Mouse (Mus musculus): ENCODE results near the gene Themis3. TPM values are rescaled to one million over a fixed set of nuclear protein-coding genes. Genes with fewer than 3 reads are reported as not detected.

The Themis3 gene
- polyA plus RNA-seq, 1 experiment from 2014 or later: 0.49 TPM

- no peaks in the 10 kb centered on the region for H3K4me1 ChIP-seq
- no peaks in the 10 kb centered on the region for H3K9me3 ChIP-seq
- H3K4me3 ChIP-seq (replicated peaks): no peak overlapping the region
- no peak overlapping the region for H3K9ac ChIP-seq
- H3K27me3 ChIP-seq (replicated peaks): no peaks in the 10 kb centered on the region
- no peak overlapping the region for H3K4me2 ChIP-seq
- no peak for ATAC-seq (ENCODE audit: insufficient read depth, low FRiP score, low read depth)
- no peaks in the 10 kb centered on the region for H3K36me3 ChIP-seq
- 88% methylated on average over 10 of the region's 10 CpGs for WGBS
- no peak overlapping the region for H3K27ac ChIP-seq
Observed at GRCm38 (mm10) chr17:66586741-66587140, 7.7 kb downstream of the Themis3 start.

DNA sequence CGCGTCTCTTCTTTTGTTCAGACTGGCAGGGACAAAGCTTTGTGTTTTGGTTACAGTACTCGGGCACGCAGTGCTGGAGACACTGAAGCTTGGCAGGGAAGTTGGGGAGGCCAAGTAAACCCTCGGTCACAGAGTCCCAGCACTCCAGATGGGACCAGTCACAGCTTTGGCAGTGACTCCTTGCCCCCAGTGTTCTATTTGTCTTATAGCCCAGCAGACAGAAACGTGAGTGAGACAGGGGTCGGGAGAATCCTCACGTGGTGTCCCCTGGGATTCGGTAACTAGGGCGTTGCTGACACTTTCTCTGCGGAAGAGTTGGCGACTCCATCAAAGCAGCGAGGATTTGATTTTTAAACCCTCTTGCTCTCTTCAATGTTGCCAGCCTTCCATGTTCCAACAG lies 8.3 kb downstream of the Themis3 start:
- 63% methylated on average over 13 of the region's 13 CpGs for WGBS
- Histone ChIP-seq H3K27ac (no peak overlapping the region), H3K9ac (no peak overlapping the region), H3K4me1 (no peaks in the 10 kb centered on the region), H3K36me3 (no peaks in the 10 kb centered on the region), H3K4me2 (no peak overlapping the region), H3K4me3 (replicated peaks) (no peak overlapping the region), H3K9me3 (no peaks in the 10 kb centered on the region), H3K27me3 (replicated peaks) (no peaks in the 10 kb centered on the region)
- no peak for ATAC-seq (ENCODE audit: insufficient read depth, low FRiP score, low read depth)

GRCm38 (mm10) chr17:66580990-66581389 lies 13.4 kb downstream of the Themis3 start:
- H3K4me1 ChIP-seq: no peaks in the 10 kb centered on the region
- no peaks in the 10 kb centered on the region for H3K9me3 ChIP-seq
- H3K9ac ChIP-seq: no peak overlapping the region
- WGBS: 80% methylated on average over 5 of the region's 5 CpGs
- H3K36me3 ChIP-seq: no peaks in the 10 kb centered on the region
- no peak overlapping the region for H3K4me3 ChIP-seq (replicated peaks)
- no peak overlapping the region for H3K4me2 ChIP-seq
- no peaks in the 10 kb centered on the region for H3K27me3 ChIP-seq (replicated peaks)
- no peak overlapping the region for H3K27ac ChIP-seq
- no peak for ATAC-seq (ENCODE audit: insufficient read depth, low FRiP score, low read depth)

GRCm38 (mm10) chr17:66578007-66578406 lies 16.4 kb downstream of the Themis3 start:
- no peak overlapping the region for H3K4me3 ChIP-seq (replicated peaks)
- WGBS: 15% methylated on average over 6 of the region's 6 CpGs
- no peaks in the 10 kb centered on the region for H3K27me3 ChIP-seq (replicated peaks)
- H3K9ac ChIP-seq: no peak overlapping the region
- no peak overlapping the region for H3K27ac ChIP-seq
- ATAC-seq (ENCODE audit: insufficient read depth, low FRiP score, low read depth): no peak
- H3K4me1 ChIP-seq: no peaks in the 10 kb centered on the region
- no peak overlapping the region for H3K4me2 ChIP-seq
- H3K36me3 ChIP-seq: no peaks in the 10 kb centered on the region
- no peaks in the 10 kb centered on the region for H3K9me3 ChIP-seq

- Histone ChIP-seq H3K36me3 (no peaks in the 10 kb centered on the region), H3K27ac (no peak overlapping the region), H3K9ac (no peak overlapping the region), H3K4me2 (no peak overlapping the region), H3K4me1 (no peaks in the 10 kb centered on the region), H3K9me3 (no peaks in the 10 kb centered on the region), H3K27me3 (replicated peaks) (no peaks in the 10 kb centered on the region), H3K4me3 (replicated peaks) (no peak overlapping the region)
- 72% methylated on average over 6 of the region's 6 CpGs for WGBS
- ATAC-seq (ENCODE audit: insufficient read depth, low FRiP score, low read depth): no peak
Observed at GRCm38 (mm10) chr17:66577507-66577906, 16.9 kb downstream of the Themis3 start.

DNA sequence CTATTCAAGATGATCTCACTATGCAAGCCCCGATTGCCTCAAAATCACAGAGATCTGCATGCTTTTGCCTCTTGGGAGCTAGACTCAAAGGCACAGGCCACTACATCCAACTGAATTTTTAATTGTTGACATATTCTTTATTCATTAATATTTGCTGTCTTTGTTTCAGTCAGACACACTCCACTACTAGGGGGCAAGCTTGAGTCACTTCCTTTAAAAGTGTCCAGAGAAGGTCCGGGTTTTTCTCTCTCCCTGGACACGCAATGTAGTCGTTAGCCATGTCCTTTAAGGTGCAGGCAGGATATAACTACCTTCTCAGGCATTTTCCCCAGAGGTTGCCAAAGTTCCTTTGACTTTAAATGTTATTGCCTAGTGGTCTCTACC lies 21.8 kb downstream of the Themis3 start:
- H3K27ac ChIP-seq: no peak overlapping the region
- H3K27me3 ChIP-seq (replicated peaks): no peaks in the 10 kb centered on the region
- ATAC-seq (ENCODE audit: insufficient read depth, low FRiP score, low read depth): no peak
- H3K9me3 ChIP-seq: no peaks in the 10 kb centered on the region
- no peak overlapping the region for H3K4me3 ChIP-seq (replicated peaks)
- no peak overlapping the region for H3K9ac ChIP-seq
- no peaks in the 10 kb centered on the region for H3K4me1 ChIP-seq
- 73% methylated on average over 4 of the region's 4 CpGs for WGBS
- H3K4me2 ChIP-seq: no peak overlapping the region
- no peaks in the 10 kb centered on the region for H3K36me3 ChIP-seq

DNA sequence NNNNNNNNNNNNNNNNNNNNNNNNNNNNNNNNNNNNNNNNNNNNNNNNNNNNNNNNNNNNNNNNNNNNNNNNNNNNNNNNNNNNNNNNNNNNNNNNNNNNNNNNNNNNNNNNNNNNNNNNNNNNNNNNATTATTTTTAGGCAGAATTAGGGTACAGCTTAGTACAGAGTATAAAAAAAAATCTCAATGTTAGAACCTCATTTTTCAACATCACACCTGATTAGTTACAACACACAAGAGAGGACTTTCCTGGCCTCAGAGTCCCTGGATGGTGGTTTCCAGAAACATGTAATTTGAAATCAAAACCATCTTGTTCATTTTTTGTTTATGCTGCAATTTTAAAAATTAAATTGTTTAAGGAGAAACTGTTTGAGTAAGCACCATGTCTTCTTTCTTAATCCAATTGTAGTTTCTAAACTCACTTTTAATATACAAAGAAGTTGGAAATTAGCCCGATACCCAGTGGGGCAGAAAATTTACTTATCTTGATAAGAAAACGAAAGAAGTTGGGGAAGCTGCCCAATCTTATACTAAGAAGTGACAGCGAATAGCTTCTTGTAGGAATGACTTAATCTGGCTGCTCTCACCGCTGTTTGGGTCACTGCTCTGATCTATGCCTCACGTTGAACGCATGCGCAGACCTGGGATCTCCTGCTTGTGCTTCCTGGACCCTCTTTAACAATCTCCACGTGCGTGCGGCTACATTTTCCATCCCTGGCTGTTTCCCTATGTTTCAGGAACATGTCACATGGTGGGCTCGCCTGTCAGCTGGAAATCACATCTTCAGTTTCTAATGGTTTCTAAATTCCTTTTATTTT lies 22.4 kb downstream of the Themis3 start:
- Histone ChIP-seq H3K27ac (no peak overlapping the region), H3K27me3 (replicated peaks) (no peaks in the 10 kb centered on the region), H3K9ac (no peak overlapping the region), H3K4me3 (replicated peaks) (no peak overlapping the region), H3K4me2 (no peak overlapping the region), H3K9me3 (no peaks in the 10 kb centered on the region), H3K36me3 (no peaks in the 10 kb centered on the region), H3K4me1 (no peaks in the 10 kb centered on the region)
- WGBS: 75% methylated on average over 11 of the region's 11 CpGs
- ATAC-seq (ENCODE audit: insufficient read depth, low FRiP score, low read depth): no peak

DNA sequence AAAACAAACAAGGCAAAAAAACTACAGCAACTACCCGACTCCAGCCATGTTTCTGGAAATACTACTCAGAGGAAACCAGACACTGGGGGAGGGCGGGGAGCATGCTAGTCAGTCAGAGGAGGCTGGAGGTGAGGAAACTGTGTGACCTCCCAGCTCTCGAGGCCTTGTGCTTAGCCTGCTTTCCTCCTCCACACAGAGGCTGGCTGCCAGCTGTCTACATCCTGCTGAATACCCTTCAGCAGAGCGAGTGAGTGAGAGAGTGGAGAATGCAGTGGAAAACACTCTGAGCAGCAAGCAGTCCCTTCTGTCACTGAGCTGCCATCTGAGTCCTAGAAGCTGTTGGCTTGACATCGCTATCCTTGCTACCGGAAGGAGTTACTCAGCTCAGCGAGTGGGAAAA lies 30.2 kb downstream of the Themis3 start:
- H3K9ac ChIP-seq: no peak overlapping the region
- 49% methylated on average over 7 of the region's 7 CpGs for WGBS
- H3K9me3 ChIP-seq: no peaks in the 10 kb centered on the region
- H3K36me3 ChIP-seq: no peaks in the 10 kb centered on the region
- H3K27me3 ChIP-seq (replicated peaks): no peaks in the 10 kb centered on the region
- no peak overlapping the region for H3K4me2 ChIP-seq
- H3K4me1 ChIP-seq: no peaks in the 10 kb centered on the region
- peak; percentile 63; the same call in 1 of the 2 replicates for ATAC-seq (ENCODE audit: insufficient read depth, low FRiP score, low read depth)
- H3K27ac ChIP-seq: no peak overlapping the region
- H3K4me3 ChIP-seq (replicated peaks): no peak overlapping the region

- H3K4me2 ChIP-seq: no peak overlapping the region
Observed at GRCm38 (mm10) chr17:66563551-66563950, 30.9 kb downstream of the Themis3 start.

DNA sequence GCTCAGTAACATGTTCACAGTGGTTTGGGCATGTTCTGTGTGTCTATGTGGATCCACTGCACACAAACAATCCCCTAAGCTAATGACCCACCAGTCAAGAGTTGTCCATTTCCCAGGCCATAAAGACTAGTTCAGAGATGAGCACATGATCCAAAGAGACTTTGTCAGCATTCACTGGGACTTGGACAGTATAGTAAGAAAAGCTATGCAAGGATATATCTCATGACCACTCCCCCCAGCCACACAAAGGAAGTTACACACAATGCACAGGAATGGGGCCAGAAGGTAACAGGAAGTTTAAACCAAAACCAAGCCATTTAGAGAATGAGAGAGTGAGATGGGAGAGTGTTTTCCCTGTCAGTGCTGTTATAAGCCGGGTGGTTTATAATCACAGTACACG lies 33.0 kb downstream of the Themis3 start:
- Histone ChIP-seq H3K36me3 (no peaks in the 10 kb centered on the region), H3K4me1 (no peaks in the 10 kb centered on the region), H3K9ac (no peak overlapping the region), H3K27ac (no peak overlapping the region; the same call in 1 of the 2 replicates), H3K4me3 (replicated peaks) (no peak overlapping the region), H3K4me2 (no peak overlapping the region), H3K9me3 (no peaks in the 10 kb centered on the region), H3K27me3 (replicated peaks) (no peaks in the 10 kb centered on the region)
- ATAC-seq (ENCODE audit: insufficient read depth, low FRiP score, low read depth): no peak
- 39% methylated on average over 2 of the region's 2 CpGs for WGBS

More at GRCm38 (mm10) chr17:66563551-66563950, 30.9 kb downstream of the Themis3 start:
- Histone ChIP-seq H3K9me3 (no peaks in the 10 kb centered on the region), H3K4me1 (no peaks in the 10 kb centered on the region), H3K36me3 (no peaks in the 10 kb centered on the region), H3K27ac (no peak overlapping the region), H3K9ac (no peak overlapping the region), H3K4me3 (replicated peaks) (no peak overlapping the region), H3K27me3 (replicated peaks) (no peaks in the 10 kb centered on the region)
- WGBS: 66% methylated on average over 1 of the region's 1 CpGs
- ATAC-seq (ENCODE audit: insufficient read depth, low FRiP score, low read depth): no peak

- Histone ChIP-seq H3K9ac (no peak overlapping the region), H3K27me3 (replicated peaks) (no peaks in the 10 kb centered on the region), H3K27ac (no peak overlapping the region), H3K36me3 (no peaks in the 10 kb centered on the region), H3K4me1 (no peaks in the 10 kb centered on the region), H3K4me3 (replicated peaks) (no peak overlapping the region), H3K9me3 (no peaks in the 10 kb centered on the region), H3K4me2 (no peak overlapping the region)
- no peak for ATAC-seq (ENCODE audit: insufficient read depth, low FRiP score, low read depth)
- WGBS: 72% methylated on average over 17 of the region's 17 CpGs
Observed at GRCm38 (mm10) chr17:66558404-66559317, 35.8 kb downstream of the Themis3 start.

- Histone ChIP-seq H3K36me3 (no peaks in the 10 kb centered on the region), H3K4me1 (no peaks in the 10 kb centered on the region), H3K9ac (no peak overlapping the region), H3K9me3 (no peaks in the 10 kb centered on the region), H3K4me3 (replicated peaks) (no peak overlapping the region), H3K27ac (no peak overlapping the region), H3K4me2 (no peak overlapping the region), H3K27me3 (replicated peaks) (no peaks in the 10 kb centered on the region)
- WGBS: 77% methylated on average over 4 of the region's 4 CpGs
- ATAC-seq (ENCODE audit: insufficient read depth, low FRiP score, low read depth): no peak
Observed at GRCm38 (mm10) chr17:66552690-66553089, 41.7 kb downstream of the Themis3 start.
